Mouse (Mus musculus): ENCODE results near the gene Icam5. TPM values are rescaled to one million over a fixed set of nuclear protein-coding genes. Genes with fewer than 3 reads are reported as not detected.
A peak's percentile ranks its signal among the peaks of the same experiment; 100 is the strongest.

The Icam5 gene
- polyA plus RNA-seq, 1 experiment from 2014 or later = 0.08 TPM

DNA sequence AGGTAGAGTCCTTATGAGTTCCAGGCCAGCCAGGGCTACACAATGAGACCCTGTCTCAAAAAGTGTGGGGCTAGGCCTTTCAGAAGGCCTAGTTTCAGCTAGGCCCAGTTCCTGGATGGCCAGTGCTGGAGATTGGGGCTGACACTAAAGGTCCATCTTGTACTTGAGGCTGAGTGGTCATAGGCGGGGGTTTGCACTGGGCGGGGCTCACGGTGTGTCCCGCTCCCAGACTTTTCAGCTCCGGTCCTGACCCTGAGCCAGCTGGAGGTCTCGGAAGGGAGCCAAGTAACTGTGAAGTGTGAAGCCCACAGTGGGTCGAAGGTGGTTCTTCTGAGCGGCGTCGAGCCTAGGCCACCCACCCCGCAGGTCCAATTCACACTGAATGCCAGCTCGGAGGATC is 5.0 kb upstream of the Icam5 start:
- no peak overlapping the region for H3K4me3 ChIP-seq (ENCODE audit: low read depth, low read length)
- no peak for TF ChIP-seq CTCF (IDR thresholded peaks at IDR 0.05; ENCODE audit: low read depth)

DNA sequence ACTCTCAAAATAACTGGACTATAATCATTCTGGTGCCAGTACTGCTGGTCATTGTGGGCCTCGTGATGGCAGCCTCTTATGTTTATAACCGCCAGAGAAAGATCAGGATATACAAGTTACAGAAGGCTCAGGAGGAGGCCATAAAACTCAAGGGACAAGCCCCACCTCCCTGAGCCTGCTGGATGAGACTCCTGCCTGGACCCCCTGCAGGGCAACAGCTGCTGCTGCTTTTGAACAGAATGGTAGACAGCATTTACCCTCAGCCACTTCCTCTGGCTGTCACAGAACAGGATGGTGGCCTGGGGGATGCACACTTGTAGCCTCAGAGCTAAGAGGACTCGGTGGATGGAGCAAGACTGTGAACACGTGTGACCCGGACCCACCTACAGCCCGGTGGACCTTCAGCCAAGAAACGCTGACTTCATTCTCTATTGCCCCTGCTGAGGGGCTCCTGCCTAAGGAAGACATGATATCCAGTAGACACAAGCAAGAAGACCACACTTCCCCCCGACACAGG is 4.0 kb upstream of the Icam5 start:
- no peak for ATAC-seq
- Histone ChIP-seq H3K9me3 (ENCODE audit: control insufficient read depth) (no peaks in the 10 kb centered on the region), H3K9ac (ENCODE audit: low read depth, low read length) (no peak overlapping the region), H3K4me2 (replicated peaks; ENCODE audit: low read depth) (no peak overlapping the region), H3K27ac (ENCODE audit: low read depth, low read length) (no peak overlapping the region), H3K27me3 (replicated peaks; ENCODE audit: control insufficient read depth, insufficient read depth, low read length) (peaks cover 14% of the 10 kb centered on the region), H3K4me1 (replicated peaks; ENCODE audit: control insufficient read depth, insufficient read depth, low read length) (peaks cover 17% of the 10 kb centered on the region), H3K4me3 (ENCODE audit: low read depth, low read length) (no peak overlapping the region), H3K36me3 (ENCODE audit: control insufficient read depth, insufficient read depth) (peaks cover 8% of the 10 kb centered on the region; the same call in 1 of the 2 replicates)
- no peak for TF ChIP-seq CTCF (IDR thresholded peaks at IDR 0.05; ENCODE audit: low read depth)
- 62% methylated on average over 8 of the region's 8 CpGs for WGBS

More for the DNA sequence above, 5.0 kb upstream of the Icam5 start:
- H3K36me3 ChIP-seq (ENCODE audit: control insufficient read depth, insufficient read depth) = peaks cover 8% of the 10 kb centered on the region; the same call in 1 of the 2 replicates
- ATAC-seq = no peak
- H3K4me2 ChIP-seq (replicated peaks; ENCODE audit: low read depth) = no peak overlapping the region
- no peaks in the 10 kb centered on the region for H3K9me3 ChIP-seq (ENCODE audit: control insufficient read depth)
- peaks cover 13% of the 10 kb centered on the region for H3K4me1 ChIP-seq (replicated peaks; ENCODE audit: control insufficient read depth, insufficient read depth, low read length)
- H3K27ac ChIP-seq (ENCODE audit: low read depth, low read length) = no peak overlapping the region
- H3K27me3 ChIP-seq (replicated peaks; ENCODE audit: control insufficient read depth, insufficient read depth, low read length) = peaks cover 4% of the 10 kb centered on the region
- no peak overlapping the region for H3K9ac ChIP-seq (ENCODE audit: low read depth, low read length)
- 83% methylated on average over 12 of the region's 12 CpGs for WGBS

- ATAC-seq = no peak
- Histone ChIP-seq H3K36me3 (ENCODE audit: control insufficient read depth, insufficient read depth) (peaks cover 8% of the 10 kb centered on the region; the same call in 1 of the 2 replicates), H3K4me3 (ENCODE audit: low read depth, low read length) (no peak overlapping the region; the same call in 1 of the 2 replicates), H3K27ac (ENCODE audit: low read depth, low read length) (no peak overlapping the region), H3K4me1 (replicated peaks; ENCODE audit: control insufficient read depth, insufficient read depth, low read length) (peaks cover 17% of the 10 kb centered on the region), H3K9me3 (ENCODE audit: control insufficient read depth) (no peaks in the 10 kb centered on the region), H3K4me2 (replicated peaks; ENCODE audit: low read depth) (no peak overlapping the region), H3K9ac (ENCODE audit: low read depth, low read length) (no peak overlapping the region), H3K27me3 (replicated peaks; ENCODE audit: control insufficient read depth, insufficient read depth, low read length) (peaks cover 19% of the 10 kb centered on the region)
- no peak for TF ChIP-seq CTCF (IDR thresholded peaks at IDR 0.05; ENCODE audit: low read depth)
- 66% methylated on average over 6 of the region's 6 CpGs for WGBS
Observed at GRCm38 (mm10) chr9:21028560-21029110, 3.2 kb upstream of the Icam5 start.

GRCm38 (mm10) chr9:21029291-21030054 is 2.4 kb upstream of the Icam5 start, which contains the start of gene Icam4:
Icam4 (plus strand) TSS chr9:21029373.
- Histone ChIP-seq H3K27me3 (replicated peaks; ENCODE audit: control insufficient read depth, insufficient read depth, low read length) (peaks cover 26% of the 10 kb centered on the region), H3K4me2 (replicated peaks; ENCODE audit: low read depth) (peak within 1 kb of the TSS; percentile 95), H3K36me3 (ENCODE audit: control insufficient read depth, insufficient read depth) (peaks cover 8% of the 10 kb centered on the region; the same call in 1 of the 2 replicates), H3K4me1 (replicated peaks; ENCODE audit: control insufficient read depth, insufficient read depth, low read length) (peaks cover 19% of the 10 kb centered on the region), H3K27ac (ENCODE audit: low read depth, low read length) (no peak within 1 kb of the TSS), H3K4me3 (ENCODE audit: low read depth, low read length) (peak within 1 kb of the TSS; percentile 53), H3K9ac (ENCODE audit: low read depth, low read length) (0 out of 2 replicates have a peak within 1 kb of the TSS, but pooled peaks have one; percentile 22), H3K9me3 (ENCODE audit: control insufficient read depth) (no peaks in the 10 kb centered on the region)
- ATAC-seq = peak; percentile 28; the same call in 1 of the 2 replicates
- TF ChIP-seq CTCF (IDR thresholded peaks at IDR 0.05; ENCODE audit: low read depth) = peak; percentile 96
- WGBS = 2% methylated on average over 37 of the region's 37 CpGs

GRCm38 (mm10) chr9:21030055-21030600 is 1.7 kb upstream of the Icam5 start:
- Histone ChIP-seq H3K27me3 (replicated peaks; ENCODE audit: control insufficient read depth, insufficient read depth, low read length) (peaks cover 32% of the 10 kb centered on the region), H3K9me3 (ENCODE audit: control insufficient read depth) (no peaks in the 10 kb centered on the region), H3K4me1 (replicated peaks; ENCODE audit: control insufficient read depth, insufficient read depth, low read length) (peaks cover 20% of the 10 kb centered on the region), H3K9ac (ENCODE audit: low read depth, low read length) (no peak overlapping the region), H3K36me3 (ENCODE audit: control insufficient read depth, insufficient read depth) (peaks cover 8% of the 10 kb centered on the region; the same call in 1 of the 2 replicates), H3K4me2 (replicated peaks; ENCODE audit: low read depth) (peak overlapping the region; percentile 95), H3K4me3 (ENCODE audit: low read depth, low read length) (peak overlapping the region; percentile 53), H3K27ac (ENCODE audit: low read depth, low read length) (no peak overlapping the region)
- WGBS = 29% methylated on average over 22 of the region's 22 CpGs
- no peak for ATAC-seq
- TF ChIP-seq CTCF (IDR thresholded peaks at IDR 0.05; ENCODE audit: low read depth) = no peak

GRCm38 (mm10) chr9:21030781-21031250 is 1.1 kb upstream of the Icam5 start:
- peaks cover 8% of the 10 kb centered on the region; the same call in 1 of the 2 replicates for H3K36me3 ChIP-seq (ENCODE audit: control insufficient read depth, insufficient read depth)
- under 1% methylated on average over 13 of the region's 13 CpGs for WGBS

More at GRCm38 (mm10) chr9:21030781-21031250, 1.1 kb upstream of the Icam5 start:
- H3K4me2 ChIP-seq (replicated peaks; ENCODE audit: low read depth) = peak overlapping the region; percentile 95
- peak overlapping the region; percentile 53 for H3K4me3 ChIP-seq (ENCODE audit: low read depth, low read length)
- H3K4me1 ChIP-seq (replicated peaks; ENCODE audit: control insufficient read depth, insufficient read depth, low read length) = peaks cover 20% of the 10 kb centered on the region
- no peak overlapping the region for H3K27ac ChIP-seq (ENCODE audit: low read depth, low read length)
- no peaks in the 10 kb centered on the region for H3K9me3 ChIP-seq (ENCODE audit: control insufficient read depth)
- H3K27me3 ChIP-seq (replicated peaks; ENCODE audit: control insufficient read depth, insufficient read depth, low read length) = peaks cover 39% of the 10 kb centered on the region
- peak; percentile 77 for TF ChIP-seq CTCF (IDR thresholded peaks at IDR 0.05; ENCODE audit: low read depth)
- ATAC-seq = peak; percentile 74
- H3K9ac ChIP-seq (ENCODE audit: low read depth, low read length) = peak overlapping the region; percentile 26
